Mouse (Mus musculus): ENCODE measurements around the gene Wdr44. TPM values are rescaled to one million over a fixed set of nuclear protein-coding genes. Genes with fewer than 3 reads are reported as not detected.
"Not testable (repeated sequence)": the region's sequence is repeated elsewhere in the genome, so short reads cannot be mapped to it uniquely, and the experiment has no call there.

Wdr44 gene
- total RNA-seq, 1 experiment = 6.7 TPM

DNA sequence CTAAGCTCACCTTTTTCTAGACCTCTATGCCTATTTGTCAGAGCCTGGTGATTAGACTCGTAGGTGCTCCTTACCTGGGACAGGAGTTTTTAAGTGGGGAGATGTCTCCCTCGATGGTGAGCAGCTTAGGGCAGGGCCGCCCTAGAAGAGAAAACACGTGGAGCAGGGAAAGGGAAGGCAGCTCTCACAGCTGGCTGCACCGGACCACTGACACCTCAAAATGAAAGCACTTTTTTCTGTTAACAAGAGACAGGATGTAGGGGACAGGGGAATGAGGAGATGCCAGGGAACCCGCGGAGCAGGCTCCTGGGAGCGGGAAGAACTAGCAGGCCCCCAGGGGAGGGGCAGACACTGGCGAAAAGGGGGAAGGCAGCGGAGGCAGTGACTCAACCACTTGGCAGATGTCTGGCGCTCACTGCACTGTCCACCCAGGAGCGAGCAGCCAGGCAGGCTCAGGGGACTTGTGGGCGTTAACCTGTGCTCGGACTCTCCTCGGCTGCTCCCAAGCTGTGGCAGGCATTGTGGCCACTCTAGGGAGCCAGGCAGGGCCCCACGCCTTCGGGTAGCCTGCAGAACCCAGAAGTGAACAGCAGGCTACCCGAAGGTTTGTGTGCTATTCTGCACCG, 130.7 kb downstream of the Wdr44 start:
- Histone ChIP-seq H3K27ac (ENCODE audit: insufficient read depth, low read depth, low read length, poor library complexity, severe bottlenecking) (no peak overlapping the region), H3K4me3 (ENCODE audit: insufficient read depth in 1 of 2, low read depth in 1 of 2, low read length in 2 of 2, poor library complexity in 1 of 2, severe bottlenecking in 1 of 2) (no peak overlapping the region), H3K9me3 (ENCODE audit: control insufficient read depth, insufficient read depth, low read depth, low read length) (no peaks in the 10 kb centered on the region), H3K4me1 (ENCODE audit: control insufficient read depth in 2 of 2, insufficient read depth in 2 of 2, low read length in 2 of 2, poor library complexity in 1 of 2) (no peaks in the 10 kb centered on the region), H3K36me3 (ENCODE audit: control insufficient read depth, insufficient read depth, low read length, poor library complexity, severe bottlenecking) (no peaks in the 10 kb centered on the region), H3K9ac (ENCODE audit: insufficient read depth, low read depth, low read length, poor library complexity, severe bottlenecking) (no peak overlapping the region)
- no peak for DNase-seq (ENCODE audit: low read depth, low spot score)
- in situ Hi-C loops (cut with MboI; ENCODE audit: low sequenced_read_pairs in 2 of 2, unreplicated experiment in 2 of 2) = no loop called here
- no peak for TF ChIP-seq HCFC1 (IDR thresholded peaks at IDR 0.05; ENCODE audit: borderline replicate concordance, insufficient read depth, low read length)
- TF ChIP-seq CHD2 (IDR thresholded peaks at IDR 0.05; ENCODE audit: low read depth, low read length) = no peak
- TF ChIP-seq ZNF384 (IDR thresholded peaks at IDR 0.05; ENCODE audit: low read depth, low read length) = no peak
- no peak for TF ChIP-seq MAFK (IDR thresholded peaks at IDR 0.05; ENCODE audit: insufficient read depth, low read depth, low read length)
- TF ChIP-seq ZC3H11A (IDR thresholded peaks at IDR 0.05; ENCODE audit: borderline replicate concordance, low read depth, low read length) = no peak

- H3K4me1 ChIP-seq (ENCODE audit: control insufficient read depth in 2 of 2, insufficient read depth in 2 of 2, low read length in 2 of 2, poor library complexity in 1 of 2); H3K36me3 ChIP-seq (ENCODE audit: control insufficient read depth, insufficient read depth, low read length, poor library complexity, severe bottlenecking); DNase-seq (ENCODE audit: low read depth, low spot score); H3K9me3 ChIP-seq (ENCODE audit: control insufficient read depth, insufficient read depth, low read depth, low read length); H3K9ac ChIP-seq (ENCODE audit: insufficient read depth, low read depth, low read length, poor library complexity, severe bottlenecking); H3K27ac ChIP-seq (ENCODE audit: insufficient read depth, low read depth, low read length, poor library complexity, severe bottlenecking); H3K4me3 ChIP-seq (ENCODE audit: insufficient read depth in 1 of 2, low read depth in 1 of 2, low read length in 2 of 2, poor library complexity in 1 of 2, severe bottlenecking in 1 of 2); in situ Hi-C loops (cut with MboI; ENCODE audit: low sequenced_read_pairs in 2 of 2, unreplicated experiment in 2 of 2): not testable (repeated sequence)
Observed at GRCm38 (mm10) chrX:23833784-23834183, 140.9 kb downstream of the Wdr44 start.

GRCm38 (mm10) chrX:23840921-23841320, 148.1 kb downstream of the Wdr44 start:
- Histone ChIP-seq H3K4me3 (ENCODE audit: insufficient read depth in 1 of 2, low read depth in 1 of 2, low read length in 2 of 2, poor library complexity in 1 of 2, severe bottlenecking in 1 of 2) (no peak overlapping the region), H3K36me3 (ENCODE audit: control insufficient read depth, insufficient read depth, low read length, poor library complexity, severe bottlenecking) (no peaks in the 10 kb centered on the region), H3K4me1 (ENCODE audit: control insufficient read depth in 2 of 2, insufficient read depth in 2 of 2, low read length in 2 of 2, poor library complexity in 1 of 2) (no peaks in the 10 kb centered on the region), H3K9me3 (ENCODE audit: control insufficient read depth, insufficient read depth, low read depth, low read length) (no peaks in the 10 kb centered on the region), H3K27ac (ENCODE audit: insufficient read depth, low read depth, low read length, poor library complexity, severe bottlenecking) (no peak overlapping the region), H3K9ac (ENCODE audit: insufficient read depth, low read depth, low read length, poor library complexity, severe bottlenecking) (no peak overlapping the region)
- TF ChIP-seq MAFK (IDR thresholded peaks at IDR 0.05; ENCODE audit: insufficient read depth, low read depth, low read length) = no peak
- no peak for TF ChIP-seq ZNF384 (IDR thresholded peaks at IDR 0.05; ENCODE audit: low read depth, low read length)
- no peak for TF ChIP-seq HCFC1 (IDR thresholded peaks at IDR 0.05; ENCODE audit: borderline replicate concordance, insufficient read depth, low read length)
- no peak for TF ChIP-seq ZC3H11A (IDR thresholded peaks at IDR 0.05; ENCODE audit: borderline replicate concordance, low read depth, low read length)
- no peak for TF ChIP-seq CHD2 (IDR thresholded peaks at IDR 0.05; ENCODE audit: low read depth, low read length)
- no peak for DNase-seq (ENCODE audit: low read depth, low spot score)
- in situ Hi-C loops (cut with MboI; ENCODE audit: low sequenced_read_pairs in 2 of 2, unreplicated experiment in 2 of 2) = no loop called here

Other genes starting within 250 kb of the Wdr44 start
- gene Gm4907, start 189.5 kb downstream of the Wdr44 start, total RNA-seq (2012; rRNA removed) = not detected in 2 replicates